In genomic region chr6:136887854-136888253, GRCm38 (mm10) we compare ENCODE assay signal across 11 mouse cellular contexts. TPM values are rescaled to one million over a fixed set of nuclear protein-coding genes. Genes with fewer than 3 reads are reported as not detected.
A peak's percentile ranks its signal among the peaks of the same experiment; 100 is the strongest.
DNase-seq lines count a peak whose midpoint lies in the region; ATAC-seq and TF ChIP-seq lines count a peak whose summit lies in the region.
"Had no signal": no experiment of that assay in that cellular context is flagged by ENCODE, and none has a peak within 500 bp of the region (broad histone marks: within the 10 kb centered on the region; RNA-seq: fewer than 3 reads in every experiment).

No protein-coding gene starts in this region.

- H3K27me3 ChIP-seq in heart, embryonic 15.5 days = no peaks in the 10 kb centered on the region
- H3K27me3 ChIP-seq: embryonic facial prominence, embryonic 12.5 days had no signal

- peak; percentile 87 for ATAC-seq in heart, embryonic 15.5 days (replicated peaks; ENCODE audit: insufficient number of reproducible peaks, insufficient read depth, low FRiP score, low read depth)
- no peak for ATAC-seq in frontal cortex, adult (ENCODE audit: low TSS enrichment)
- ATAC-seq: midbrain, embryonic 16.5 days had no signal

- peaks cover 7% of the 10 kb centered on the region; the same call in 1 of the 2 replicates for H3K4me1 ChIP-seq in lung, adult 2 months (ENCODE audit: control insufficient read depth, insufficient read depth, low read length)
- peaks cover 8% of the 10 kb centered on the region for H3K4me1 ChIP-seq in heart, embryonic 15.5 days (replicated peaks)
- H3K4me1 ChIP-seq: embryonic facial prominence, embryonic 12.5 days had no signal

- H3K4me2 ChIP-seq in heart, embryonic 15.5 days = no peak overlapping the region
- H3K4me2 ChIP-seq: embryonic facial prominence, embryonic 12.5 days had no signal

- WGBS in lung, adult 2 months = 36% methylated on average over 9 of the region's 9 CpGs
- 30% methylated on average over 9 of the region's 9 CpGs for WGBS in heart, embryonic 15.5 days

- no peak for TF ChIP-seq POLR2A in lung, adult 2 months (IDR thresholded peaks at IDR 0.05; ENCODE audit: borderline replicate concordance, extremely low read depth, low read depth, low read length)

- H3K9me3 ChIP-seq in heart, embryonic 15.5 days (replicated peaks) = no peaks in the 10 kb centered on the region
- H3K9me3 ChIP-seq: embryonic facial prominence, embryonic 12.5 days had no signal

- TF ChIP-seq CTCF in lung, adult 2 months (IDR thresholded peaks at IDR 0.05; ENCODE audit: insufficient read depth, low read length) = no peak

- H3K36me3 ChIP-seq in heart, embryonic 15.5 days = no peaks in the 10 kb centered on the region
- H3K36me3 ChIP-seq: embryonic facial prominence, embryonic 12.5 days had no signal

- no peak overlapping the region for H3K4me3 ChIP-seq in lung, adult 2 months (replicated peaks; ENCODE audit: extremely low read depth, low read depth, low read length)
- H3K4me3 ChIP-seq in heart, embryonic 15.5 days = no peak overlapping the region
- H3K4me3 ChIP-seq: embryonic facial prominence, embryonic 12.5 days had no signal

- peak; percentile 62 to 67 for DNase-seq in lung, adult 18-20 months
- no peak for DNase-seq in lung, adult 2 months
- DNase-seq in kidney, postnatal 25 days = peak; percentile 49 to 86
- DNase-seq in testis, postnatal 10 days (ENCODE audit: low spot score) = peak; percentile 69
- DNase-seq in cerebellum, adult 11-12 months = no peak
- no peak for DNase-seq in layer of hippocampus, postnatal 10 days (ENCODE audit: low spot score in 2 of 2)

- no peak overlapping the region for H3K9ac ChIP-seq in heart, embryonic 15.5 days
- H3K9ac ChIP-seq: embryonic facial prominence, embryonic 12.5 days had no signal

- peak overlapping the region; percentile 73 for H3K27ac ChIP-seq in heart, embryonic 15.5 days
- H3K27ac ChIP-seq: embryonic facial prominence, embryonic 12.5 days had no signal

RNA-seq across cellular contexts. Expression of gene Mgp, which starts 12.2 kb away (rescaled TPM):
- polyA plus RNA-seq in lung, adult 2 months (2012; rRNA removed) = 3,073 and 5,313 TPM in 2 replicates
- 595 and 619 TPM in 2 replicates for polyA plus RNA-seq in heart, embryonic 15.5 days (2015; fragmentation: Nextera tagmentation; extraction: Ambion mirVana)
- 10 to 100 TPM; 15.1 to 26.3 TPM for total RNA-seq in layer of hippocampus, postnatal 10 days (2021)

RNA-seq across cellular contexts. Expression of gene Art4, which starts 30.3 kb away (rescaled TPM):
- polyA plus RNA-seq in lung, adult 2 months (2012; rRNA removed) = 10.3 TPM in 2 replicates
- polyA plus RNA-seq in heart, embryonic 15.5 days (2015; fragmentation: Nextera tagmentation; extraction: Ambion mirVana) = 14.4 and 16.5 TPM in 2 replicates
- under 1 TPM in 1 of 2 experiments, not detected in 1; 0.23 TPM for total RNA-seq in layer of hippocampus, postnatal 10 days (2021)

RNA-seq across cellular contexts. Expression of gene Erp27, which starts 34.1 kb away (rescaled TPM):
- polyA plus RNA-seq in lung, adult 2 months (2012; rRNA removed) = 0.26 TPM in 1 of 2 replicates, not detected in the other
- polyA plus RNA-seq in heart, embryonic 15.5 days (2015; fragmentation: Nextera tagmentation; extraction: Ambion mirVana) = 0.27 and 0.87 TPM in 2 replicates
- total RNA-seq in layer of hippocampus, postnatal 10 days (2021) = under 1 TPM; 0.57 to 0.76 TPM

RNA-seq across cellular contexts. Expression of gene Pde6h, which starts 35.8 kb away (rescaled TPM):
- polyA plus RNA-seq in lung, adult 2 months (2012; rRNA removed) = 0.02 and 0.20 TPM in 2 replicates
- polyA plus RNA-seq in heart, embryonic 15.5 days (2015; fragmentation: Nextera tagmentation; extraction: Ambion mirVana) = 0.18 and 0.26 TPM in 2 replicates
- total RNA-seq in layer of hippocampus, postnatal 10 days (2021) = 1 to 10 TPM in 1 of 2 experiments, under 1 TPM in 1; 0.71 to 1.3 TPM
- polyA plus RNA-seq: embryonic facial prominence, embryonic 12.5 days had no signal

RNA-seq across cellular contexts. Expression of gene Smco3, which starts 52.6 kb away (rescaled TPM):
- polyA plus RNA-seq in lung, adult 2 months (2012; rRNA removed) = 0.05 TPM in 1 of 2 replicates, not detected in the other
- polyA plus RNA-seq in heart, embryonic 15.5 days (2015; fragmentation: Nextera tagmentation; extraction: Ambion mirVana) = 0.30 TPM in 1 of 2 replicates, not detected in the other
- total RNA-seq in layer of hippocampus, postnatal 10 days (2021) = 1 to 10 TPM; 2.7 to 3.5 TPM
- polyA plus RNA-seq: large intestine, adult 2 months had no signal

Comparison
In these comparisons a context has a peak if more than half of its experiments do, and no peak if none do; other contexts are left out.
1. DNase-seq: peak in lung, adult 18-20 months (2 of 2), kidney, postnatal 25 days (2 of 2) and testis, postnatal 10 days (single experiment); none in lung, adult 2 months (single experiment), cerebellum, adult 11-12 months (single experiment) and layer of hippocampus, postnatal 10 days (0 of 2).